Mouse (Mus musculus) brain, embryonic 14.5 days (tissue): ENCODE measurements around the gene Atxn2. TPM values are rescaled to one million over a fixed set of nuclear protein-coding genes. Genes with fewer than 3 reads are reported as not detected.

ENCODE experiments used
- DNase-seq: peaks from one replicate; pipeline ENCODE4 v3.0.0-alpha.2; 2011; ENCODE audit warnings: low read depth
- CTCF ChIP-seq: fragments of 200-500 bp; IDR thresholded peaks from 2 replicates; pipeline ENCODE4 v1.5.1; 2012; ENCODE audit warnings: inconsistent platforms, mild to moderate bottlenecking, moderate library complexity, borderline replicate concordance; ENCODE audit not compliant: insufficient read depth, insufficient read length; ENCODE audit errors: extremely low read depth
- POLR2A ChIP-seq: fragments of 200-500 bp; IDR thresholded peaks from 2 replicates; pipeline ENCODE4 v1.6.1; 2012; ENCODE audit warnings: mild to moderate bottlenecking, inconsistent platforms, borderline replicate concordance; ENCODE audit not compliant: poor library complexity, insufficient read depth, insufficient read length, severe bottlenecking; ENCODE audit errors: extremely low read depth
- polyA plus RNA-seq: library from polyadenylated mRNA; depleted of rRNA; stranded (reverse); fragments of >200 nt; gene quantifications from 2 replicates; pipeline ENCODE4 v1.2.3, GENCODE M21; 2012

Atxn2 gene
- polyA plus RNA-seq, 1 experiment, result 226 TPM

- DNase-seq, result no peak
- TF ChIP-seq POLR2A (no peak), CTCF (no peak)
Observed at GRCm38 (mm10) chr5:121749633-121750032, 38.5 kb downstream of the Atxn2 start.

GRCm38 (mm10) chr5:121757900-121758299, 46.8 kb downstream of the Atxn2 start:
- peak; percentile 44 for DNase-seq
- TF ChIP-seq CTCF, result no peak
- no peak for TF ChIP-seq POLR2A

DNA sequence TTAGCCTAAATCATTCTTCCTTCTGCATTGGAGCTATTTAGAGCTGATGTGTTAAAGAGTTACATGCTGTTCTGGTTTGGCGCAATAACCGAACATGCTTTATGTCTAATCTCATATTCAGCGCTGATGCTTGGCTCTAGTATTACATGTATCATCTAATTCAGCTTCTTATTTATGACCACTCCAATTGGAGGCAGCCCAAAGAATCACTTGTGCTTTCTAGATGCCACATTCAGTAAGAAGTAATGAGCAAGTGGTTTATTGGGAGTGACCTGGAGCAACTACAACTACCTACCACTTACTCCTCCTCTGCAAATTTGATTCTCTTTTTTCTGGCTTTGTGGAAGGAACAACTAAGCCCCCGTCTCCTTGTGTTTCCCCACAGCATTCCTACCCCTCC, 47.2 kb downstream of the Atxn2 start:
- no peak for TF ChIP-seq POLR2A
- no peak for TF ChIP-seq CTCF
- no peak for DNase-seq

DNA sequence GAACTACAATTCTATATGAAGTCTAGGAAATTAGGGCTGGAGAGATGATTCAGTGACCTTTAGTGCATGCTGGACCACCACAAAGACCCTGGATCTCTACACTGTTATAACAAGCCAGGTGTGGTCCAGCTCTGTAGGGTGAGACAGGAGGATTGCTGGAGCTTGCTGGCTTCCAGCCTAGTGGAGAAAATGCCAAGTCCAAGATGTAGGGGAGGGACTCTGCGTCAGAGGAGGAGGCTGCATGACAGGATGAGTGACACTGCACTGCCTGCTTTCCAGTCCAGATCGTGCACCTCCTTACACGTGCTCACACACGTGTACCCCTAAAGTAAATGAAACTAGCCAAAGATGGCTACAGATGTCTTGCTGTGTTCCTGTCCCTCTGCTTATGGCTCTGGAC, 48.8 kb downstream of the Atxn2 start:
- DNase-seq, result no peak
- TF ChIP-seq POLR2A (no peak), CTCF (no peak)

DNA sequence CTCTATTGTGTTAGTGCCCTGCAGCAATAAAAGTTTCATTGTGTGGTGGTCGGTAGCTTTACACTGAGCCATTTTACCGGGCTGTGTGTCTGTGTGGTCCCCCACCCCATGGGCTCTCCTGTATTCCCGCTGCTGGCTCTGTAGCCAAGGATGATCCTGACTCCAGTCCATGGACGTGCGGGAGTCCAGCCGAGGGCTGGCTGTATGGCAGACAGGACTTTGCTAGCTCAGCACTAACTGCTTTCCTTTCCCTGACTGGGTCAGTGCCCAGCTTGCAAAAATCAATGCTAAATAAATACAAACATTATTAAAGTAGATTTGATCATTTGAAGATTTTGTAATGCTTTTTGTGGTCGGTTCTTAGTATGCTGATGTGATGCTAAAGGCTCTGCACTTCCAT, 50.3 kb downstream of the Atxn2 start:
- TF ChIP-seq CTCF (no peak), POLR2A (no peak)
- DNase-seq, result no peak

GRCm38 (mm10) chr5:121762949-121763348, 51.8 kb downstream of the Atxn2 start:
- no peak for DNase-seq
- TF ChIP-seq CTCF, result no peak
- no peak for TF ChIP-seq POLR2A

- TF ChIP-seq CTCF (no peak), POLR2A (no peak)
- DNase-seq, result no peak
Observed at GRCm38 (mm10) chr5:121765020-121765419, 53.9 kb downstream of the Atxn2 start.

DNA sequence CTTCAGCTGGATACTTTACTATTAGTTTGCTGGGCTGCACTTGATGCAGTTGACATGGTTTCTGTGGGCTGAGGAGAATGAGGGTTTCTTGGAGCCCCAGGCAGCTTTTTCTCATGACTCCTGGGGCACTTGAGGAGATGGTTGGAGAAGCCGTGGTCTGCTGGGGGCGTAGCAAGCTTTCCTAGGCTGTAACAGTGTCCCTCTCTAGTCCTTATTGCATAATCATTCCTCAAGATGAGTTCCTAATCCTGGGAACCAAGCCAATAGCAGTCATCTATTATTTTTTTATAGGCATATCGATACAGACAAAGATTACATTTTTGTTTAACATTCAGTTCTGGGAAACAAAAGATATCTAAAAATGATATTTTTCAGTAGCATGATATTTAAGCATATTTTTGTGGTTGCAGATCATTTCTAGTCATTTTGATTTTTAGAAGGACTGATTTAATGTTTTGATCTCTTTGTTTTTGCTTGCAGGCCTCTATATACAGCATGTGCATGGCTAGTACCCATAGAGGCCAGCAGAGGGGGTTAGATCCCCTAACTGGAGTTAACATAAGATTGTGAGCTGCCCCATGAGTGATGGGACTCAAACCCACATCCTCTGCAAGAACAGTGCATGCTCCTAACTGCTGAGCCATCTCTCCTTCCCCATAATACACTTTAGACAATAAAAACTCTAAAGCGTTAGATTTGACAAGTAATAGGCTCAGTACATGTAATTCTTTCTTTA, 55.1 kb downstream of the Atxn2 start:
- DNase-seq, result no peak
- no peak for TF ChIP-seq POLR2A
- TF ChIP-seq CTCF, result no peak; the same call in 1 of the 2 replicates

- DNase-seq, result no peak
- TF ChIP-seq CTCF (no peak), POLR2A (no peak)
Observed at GRCm38 (mm10) chr5:121767564-121767963, 56.4 kb downstream of the Atxn2 start.

DNA sequence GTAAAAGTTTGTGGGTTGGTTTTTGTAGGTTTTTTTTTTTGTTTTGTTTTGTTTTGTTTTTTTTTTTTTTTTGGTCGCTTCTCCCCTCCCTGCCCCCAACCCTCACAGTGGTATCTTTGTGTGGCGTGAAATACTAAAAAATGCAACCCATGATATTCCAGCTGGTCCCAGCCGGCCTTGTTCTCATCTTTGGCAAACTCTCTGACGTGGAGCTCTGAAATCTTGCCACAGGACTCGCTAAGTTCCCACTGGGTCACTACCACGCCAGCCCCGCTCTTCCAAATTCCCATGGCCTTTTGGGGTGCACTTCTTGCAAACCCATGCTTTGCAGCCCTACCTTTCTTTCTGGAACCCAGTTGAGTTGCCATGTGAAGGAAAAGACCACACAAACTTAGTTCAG, 58.7 kb downstream of the Atxn2 start:
- TF ChIP-seq CTCF (no peak), POLR2A (no peak)
- no peak for DNase-seq

DNA sequence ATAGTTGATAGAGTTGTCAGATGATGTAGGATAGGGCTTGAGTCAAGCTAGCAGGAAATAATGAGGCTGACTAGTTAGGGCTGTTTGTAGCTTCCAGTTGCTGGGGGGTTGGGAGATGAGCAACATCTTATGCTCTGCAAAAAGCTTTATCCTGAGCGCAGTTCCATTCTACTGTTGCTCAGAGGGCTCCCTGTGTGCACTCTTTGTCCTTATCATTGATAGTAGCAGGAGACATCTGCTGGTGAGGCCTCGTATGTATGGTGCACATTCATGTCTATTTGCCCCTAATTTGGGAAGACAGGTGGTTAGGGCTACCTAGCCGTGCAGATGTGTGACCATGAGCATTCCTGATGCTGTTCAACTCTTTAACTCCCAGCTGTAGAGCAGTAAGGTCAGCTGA, 60.5 kb downstream of the Atxn2 start:
- TF ChIP-seq CTCF, result no peak
- TF ChIP-seq POLR2A, result no peak
- no peak for DNase-seq

DNA sequence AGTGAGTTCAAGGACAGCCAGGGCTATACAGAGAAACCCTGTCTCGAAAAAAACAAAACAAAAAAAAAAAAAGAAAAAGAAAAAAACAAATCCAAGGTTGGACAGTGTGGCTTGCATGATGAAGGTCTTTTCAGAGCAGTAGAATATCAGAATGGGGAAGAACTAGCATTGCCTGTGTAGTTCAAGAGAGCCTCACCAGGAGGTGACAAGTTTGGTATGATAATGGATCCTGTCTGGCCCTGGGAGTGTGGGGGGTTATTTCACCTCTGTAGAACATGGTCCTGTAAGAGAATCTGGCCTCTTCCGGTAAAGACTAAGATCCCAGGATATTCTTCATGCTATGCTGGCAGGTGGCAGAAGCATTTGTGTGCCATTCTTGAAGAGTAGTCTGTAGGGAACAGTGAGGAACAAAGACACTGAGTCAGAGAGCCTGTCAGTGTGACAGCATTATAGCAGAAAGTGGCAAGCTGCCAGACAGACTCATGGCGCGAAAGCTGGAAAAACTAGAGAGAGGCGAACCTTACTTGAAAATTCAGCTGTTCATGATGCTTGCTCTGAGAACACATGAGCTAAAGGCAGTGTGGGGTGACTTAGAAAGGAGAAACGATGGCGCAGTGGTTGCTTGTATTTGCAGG, 67.5 kb downstream of the Atxn2 start:
- peak; percentile 90 for DNase-seq
- TF ChIP-seq POLR2A (no peak), CTCF (no peak)
